Mouse (Mus musculus): Measurements from ENCODE around the gene Ppip5k2. TPM values are rescaled to one million over a fixed set of nuclear protein-coding genes. Genes with fewer than 3 reads are reported as not detected.

Gene Ppip5k2
- 50.2 and 54.9 TPM in 2 replicates for polyA plus RNA-seq (2014; fragmentation: Nextera tagmentation; extraction: Ambion mirVana)

DNA sequence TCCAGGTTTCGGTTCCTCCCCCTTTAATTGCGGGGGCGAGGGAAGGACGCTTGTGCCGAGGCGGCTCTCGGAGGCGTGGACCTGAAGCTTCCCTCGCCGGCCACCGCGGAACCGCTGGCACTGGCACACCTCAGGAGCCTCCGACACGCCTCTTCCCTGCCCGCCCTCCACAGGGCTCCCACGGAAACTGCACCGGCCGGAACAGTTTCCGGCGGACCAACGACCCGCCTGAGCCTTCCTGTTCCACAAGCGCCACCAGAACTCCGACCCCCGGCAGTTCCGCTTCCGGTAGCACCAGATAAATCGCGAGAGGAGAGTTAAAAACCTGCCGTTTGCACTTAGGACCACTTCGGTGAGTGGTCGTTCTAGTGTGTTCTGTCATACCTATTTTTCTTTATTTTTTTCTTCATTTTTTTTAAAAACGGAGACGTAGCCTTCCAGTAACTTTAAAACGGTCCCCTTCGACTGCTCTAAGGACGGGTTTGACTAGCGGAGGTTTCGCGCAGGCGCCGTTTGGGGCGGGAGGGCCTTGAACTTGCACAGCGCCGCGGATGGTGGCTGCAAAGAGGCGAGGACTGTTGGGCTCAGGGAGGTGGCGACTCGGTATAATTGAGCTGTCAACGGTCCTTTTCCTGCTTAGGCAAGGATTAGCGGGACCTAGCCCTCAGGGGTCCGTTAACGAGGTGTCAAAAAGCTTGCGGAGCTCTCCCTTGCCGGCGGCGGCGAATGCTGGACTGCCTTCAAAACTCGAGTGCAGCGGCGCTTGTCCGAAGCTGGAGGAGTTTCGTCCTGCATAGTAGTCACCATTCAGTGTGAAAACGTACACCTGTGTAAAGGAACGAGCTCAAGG lies at the start of gene Ppip5k2, which contains the start of gene Gin1:
Ppip5k2 (minus strand) TSS at position 508 of the 850 bp plus-strand sequence.
Gin1 (plus strand) TSS at position 269 of the 850 bp plus-strand sequence.
- Histone ChIP-seq H3K27me3 (ENCODE audit: control insufficient read depth, insufficient read depth, low read length) (no peaks in the 10 kb centered on the region), H3K36me3 (ENCODE audit: control insufficient read depth, insufficient read depth, low read length) (no peaks in the 10 kb centered on the region), H3K4me2 (ENCODE audit: low read depth) (peak within 1 kb of the TSS; percentile 67), H3K4me3 (ENCODE audit: low read depth, low read length) (peak within 1 kb of the TSS; percentile 92), H3K9ac (ENCODE audit: low read length) (peak within 1 kb of the TSS; percentile 88), H3K27ac (ENCODE audit: low read depth, low read length) (peak within 1 kb of the TSS; percentile 77), H3K9me3 (ENCODE audit: control insufficient read depth, low read length) (no peaks in the 10 kb centered on the region), H3K4me1 (ENCODE audit: control insufficient read depth, insufficient read depth, low read length) (peaks cover 5% of the 10 kb centered on the region; the same call in 1 of the 2 replicates)
- under 1% methylated on average over 65 of the region's 66 CpGs for WGBS
- ATAC-seq (ENCODE audit: insufficient read depth, low FRiP score, low TSS enrichment) = peak; percentile 99
- peak; percentile 97 for DNase-seq (ENCODE audit: low spot score)

DNA sequence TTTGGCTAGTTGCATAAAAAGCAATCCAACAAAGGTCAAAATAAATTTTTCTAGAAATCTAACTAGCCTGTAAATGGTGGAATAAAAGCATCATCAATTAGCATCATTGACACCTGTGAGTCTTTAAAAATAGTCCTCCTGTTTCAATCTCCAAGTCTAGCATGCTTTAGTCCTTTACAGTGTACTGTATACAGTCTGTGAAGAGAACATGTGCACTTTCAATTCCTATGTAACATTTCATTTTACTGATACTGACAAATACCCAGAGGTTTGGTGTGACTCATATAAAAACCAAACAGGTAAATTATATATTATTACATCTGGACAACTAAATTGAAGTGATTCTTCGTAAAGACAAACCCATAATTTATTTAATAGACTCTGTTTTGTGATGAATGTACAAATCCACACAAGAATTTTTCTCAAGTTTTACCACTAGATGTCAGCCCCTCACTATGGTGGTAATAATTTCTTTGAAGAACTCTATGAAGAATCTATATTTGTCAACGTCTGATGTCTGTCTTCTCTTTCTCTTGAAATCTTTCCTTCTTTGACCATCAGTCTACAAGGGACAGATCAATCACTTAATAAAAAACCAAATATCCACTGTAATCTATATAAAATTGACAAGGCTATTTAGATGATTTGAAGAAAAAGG lies 39.2 kb upstream of the Ppip5k2 start:
- Histone ChIP-seq H3K4me3 (ENCODE audit: low read depth, low read length) (no peak overlapping the region), H3K27ac (ENCODE audit: low read depth, low read length) (no peak overlapping the region), H3K4me2 (ENCODE audit: low read depth) (no peak overlapping the region), H3K36me3 (ENCODE audit: control insufficient read depth, insufficient read depth, low read length) (no peaks in the 10 kb centered on the region), H3K9me3 (ENCODE audit: control insufficient read depth, low read length) (no peaks in the 10 kb centered on the region), H3K9ac (ENCODE audit: low read length) (no peak overlapping the region), H3K4me1 (ENCODE audit: control insufficient read depth, insufficient read depth, low read length) (no peaks in the 10 kb centered on the region), H3K27me3 (ENCODE audit: control insufficient read depth, insufficient read depth, low read length) (no peaks in the 10 kb centered on the region)
- WGBS = 58% methylated on average over 2 of the region's 2 CpGs
- DNase-seq (ENCODE audit: low spot score) = no peak
- ATAC-seq (ENCODE audit: insufficient read depth, low FRiP score, low TSS enrichment) = no peak

DNA sequence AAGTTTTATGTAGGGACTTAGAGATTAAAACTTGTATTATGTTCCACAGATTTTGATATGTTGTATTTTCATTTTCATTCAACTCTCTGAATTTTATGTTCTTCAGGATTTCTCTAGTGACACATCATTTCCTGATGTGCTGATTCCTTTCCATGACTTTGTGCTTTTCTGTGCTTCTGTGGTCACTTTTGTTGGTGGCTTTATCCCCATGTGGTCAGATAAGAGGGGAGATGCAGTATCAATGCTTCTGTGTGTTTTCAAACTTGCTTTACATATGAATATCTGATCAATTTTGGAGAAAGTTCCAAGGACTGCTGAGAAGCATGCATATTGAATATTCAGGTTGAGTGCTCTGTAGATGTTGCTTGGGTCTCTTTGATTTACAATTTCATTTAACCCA lies 34.3 kb upstream of the Ppip5k2 start:
- Histone ChIP-seq H3K4me2 (ENCODE audit: low read depth) (no peak overlapping the region), H3K9me3 (ENCODE audit: control insufficient read depth, low read length) (no peaks in the 10 kb centered on the region), H3K36me3 (ENCODE audit: control insufficient read depth, insufficient read depth, low read length) (no peaks in the 10 kb centered on the region), H3K27ac (ENCODE audit: low read depth, low read length) (no peak overlapping the region), H3K27me3 (ENCODE audit: control insufficient read depth, insufficient read depth, low read length) (no peaks in the 10 kb centered on the region), H3K4me3 (ENCODE audit: low read depth, low read length) (no peak overlapping the region), H3K4me1 (ENCODE audit: control insufficient read depth, insufficient read depth, low read length) (no peaks in the 10 kb centered on the region), H3K9ac (ENCODE audit: low read length) (no peak overlapping the region)
- no peak for ATAC-seq (ENCODE audit: insufficient read depth, low FRiP score, low TSS enrichment)
- no peak for DNase-seq (ENCODE audit: low spot score)

DNA sequence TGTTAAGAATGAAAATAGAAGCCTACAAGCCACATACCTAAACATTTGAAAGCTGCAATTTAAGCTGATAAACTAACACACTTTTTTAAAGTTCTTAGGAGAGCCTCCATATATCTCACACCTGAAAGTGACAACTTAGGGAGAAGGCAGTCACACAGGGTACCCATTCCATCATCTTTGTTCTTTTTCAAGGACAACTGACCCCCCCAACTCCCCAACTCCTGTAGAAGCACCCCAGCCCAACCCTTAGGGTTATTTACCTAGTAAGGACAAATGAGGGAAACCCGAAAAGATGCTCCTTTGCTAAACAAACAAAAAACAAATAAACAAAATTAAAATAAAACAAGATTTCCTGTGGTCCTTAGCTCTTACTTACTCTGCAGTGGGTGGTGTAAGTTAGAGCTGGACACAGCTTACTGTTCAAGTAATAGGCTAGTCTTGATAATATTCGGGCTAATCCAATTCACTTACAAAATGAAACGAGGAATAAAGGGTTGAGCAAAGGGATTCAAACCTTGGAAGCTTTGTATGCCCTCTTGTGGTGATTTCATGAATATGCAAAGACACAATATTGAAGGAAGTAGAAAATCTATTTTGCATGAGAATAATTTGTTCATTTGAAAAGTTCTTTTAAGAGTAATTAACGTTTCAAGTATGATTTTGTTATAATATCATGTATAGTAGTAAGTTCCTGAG lies 32.1 kb upstream of the Ppip5k2 start:
- no peak for DNase-seq (ENCODE audit: low spot score)

DNA sequence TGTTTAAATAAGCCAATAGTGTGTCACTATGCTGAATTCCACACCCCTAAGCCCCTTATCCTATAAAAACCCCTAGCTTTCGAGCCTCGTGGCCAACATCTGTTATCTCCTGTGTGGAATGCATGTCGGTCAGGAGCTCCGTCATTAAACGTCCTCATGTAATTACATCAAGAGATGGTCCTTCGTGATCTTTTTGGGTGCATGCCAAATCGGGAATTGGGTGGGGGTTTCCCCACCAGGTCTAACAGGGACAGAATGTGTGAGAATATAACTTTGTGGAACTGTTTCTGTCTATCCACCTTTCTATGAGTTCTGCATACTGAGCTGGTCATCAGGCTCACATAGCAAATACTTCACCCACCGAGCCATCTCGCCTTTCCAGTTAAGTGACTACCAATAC lies 25.7 kb upstream of the Ppip5k2 start:
- no peak overlapping the region for H3K4me2 ChIP-seq (ENCODE audit: low read depth)
- no peaks in the 10 kb centered on the region for H3K36me3 ChIP-seq (ENCODE audit: control insufficient read depth, insufficient read depth, low read length)
- no peaks in the 10 kb centered on the region for H3K9me3 ChIP-seq (ENCODE audit: control insufficient read depth, low read length)
- no peak overlapping the region for H3K27ac ChIP-seq (ENCODE audit: low read depth, low read length)
- no peaks in the 10 kb centered on the region for H3K27me3 ChIP-seq (ENCODE audit: control insufficient read depth, insufficient read depth, low read length)
- H3K9ac ChIP-seq (ENCODE audit: low read length) = no peak overlapping the region
- H3K4me3 ChIP-seq (ENCODE audit: low read depth, low read length) = no peak overlapping the region
- WGBS = 92% methylated on average over 9 of the region's 9 CpGs
- ATAC-seq (ENCODE audit: insufficient read depth, low FRiP score, low TSS enrichment) (no peak), DNase-seq (ENCODE audit: low spot score) (no peak)
- no peaks in the 10 kb centered on the region for H3K4me1 ChIP-seq (ENCODE audit: control insufficient read depth, insufficient read depth, low read length)

More for the DNA sequence above, 32.1 kb upstream of the Ppip5k2 start:
- no peaks in the 10 kb centered on the region for H3K4me1 ChIP-seq (ENCODE audit: control insufficient read depth, insufficient read depth, low read length)
- H3K9ac ChIP-seq (ENCODE audit: low read length) = no peak overlapping the region
- no peaks in the 10 kb centered on the region for H3K9me3 ChIP-seq (ENCODE audit: control insufficient read depth, low read length)
- no peaks in the 10 kb centered on the region for H3K27me3 ChIP-seq (ENCODE audit: control insufficient read depth, insufficient read depth, low read length)
- no peaks in the 10 kb centered on the region for H3K36me3 ChIP-seq (ENCODE audit: control insufficient read depth, insufficient read depth, low read length)
- ATAC-seq (ENCODE audit: insufficient read depth, low FRiP score, low TSS enrichment) = no peak
- H3K4me2 ChIP-seq (ENCODE audit: low read depth) = no peak overlapping the region
- WGBS = 61% methylated on average over 4 of the region's 4 CpGs
- H3K27ac ChIP-seq (ENCODE audit: low read depth, low read length) = no peak overlapping the region
- H3K4me3 ChIP-seq (ENCODE audit: low read depth, low read length) = no peak overlapping the region

DNA sequence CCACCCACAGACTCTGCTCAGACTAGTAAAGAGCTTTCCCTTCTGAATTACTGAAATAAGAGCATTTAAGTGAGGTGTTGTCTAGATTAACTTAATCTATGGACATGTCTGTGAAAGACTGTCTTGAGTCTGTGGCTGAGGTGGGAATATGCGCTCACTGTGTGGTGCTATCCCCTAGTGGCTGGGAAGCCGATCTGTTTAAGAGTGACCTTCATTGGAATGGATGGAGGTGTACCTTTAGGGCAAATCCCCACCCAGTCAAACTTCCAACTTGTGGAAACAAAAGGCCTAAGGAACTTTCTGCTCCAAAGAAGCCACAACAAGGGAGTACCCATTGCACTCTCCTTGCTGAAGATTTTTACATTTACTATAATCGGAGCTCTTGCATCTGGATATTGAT lies 23.9 kb upstream of the Ppip5k2 start:
- H3K9me3 ChIP-seq (ENCODE audit: control insufficient read depth, low read length) = no peaks in the 10 kb centered on the region
- no peaks in the 10 kb centered on the region for H3K4me1 ChIP-seq (ENCODE audit: control insufficient read depth, insufficient read depth, low read length)
- H3K27ac ChIP-seq (ENCODE audit: low read depth, low read length) = no peak overlapping the region
- H3K4me3 ChIP-seq (ENCODE audit: low read depth, low read length) = no peak overlapping the region
- 89% methylated on average over 3 of the region's 3 CpGs for WGBS
- H3K4me2 ChIP-seq (ENCODE audit: low read depth) = no peak overlapping the region
- H3K27me3 ChIP-seq (ENCODE audit: control insufficient read depth, insufficient read depth, low read length) = no peaks in the 10 kb centered on the region
- H3K36me3 ChIP-seq (ENCODE audit: control insufficient read depth, insufficient read depth, low read length) = no peaks in the 10 kb centered on the region
- no peak for DNase-seq (ENCODE audit: low spot score)
- H3K9ac ChIP-seq (ENCODE audit: low read length) = no peak overlapping the region
- ATAC-seq (ENCODE audit: insufficient read depth, low FRiP score, low TSS enrichment) = no peak

DNA sequence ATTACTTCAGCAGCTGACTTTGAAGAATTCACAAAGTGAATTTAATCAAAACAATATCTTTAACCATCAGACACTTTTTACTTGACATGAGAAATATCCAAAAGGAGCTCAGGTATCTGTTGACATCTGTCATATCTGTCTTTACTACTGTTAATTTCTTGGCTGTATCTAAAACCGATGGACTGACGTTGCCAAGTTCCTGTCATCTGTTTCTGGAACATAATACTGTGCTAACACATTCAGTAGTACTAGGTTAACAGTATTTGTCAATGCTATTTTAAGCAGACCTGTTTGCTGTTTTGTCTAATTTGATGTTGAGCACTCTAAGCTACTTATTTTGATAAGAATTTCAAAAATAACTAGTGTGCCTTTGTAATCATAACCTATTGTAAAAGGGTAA lies 18.3 kb upstream of the Ppip5k2 start:
- no peak overlapping the region for H3K9ac ChIP-seq (ENCODE audit: low read length)
- no peak overlapping the region for H3K27ac ChIP-seq (ENCODE audit: low read depth, low read length)
- no peak overlapping the region for H3K4me2 ChIP-seq (ENCODE audit: low read depth)
- no peaks in the 10 kb centered on the region for H3K36me3 ChIP-seq (ENCODE audit: control insufficient read depth, insufficient read depth, low read length)
- WGBS = 92% methylated on average over 2 of the region's 2 CpGs
- no peaks in the 10 kb centered on the region for H3K4me1 ChIP-seq (ENCODE audit: control insufficient read depth, insufficient read depth, low read length)
- H3K9me3 ChIP-seq (ENCODE audit: control insufficient read depth, low read length) = no peaks in the 10 kb centered on the region
- no peak overlapping the region for H3K4me3 ChIP-seq (ENCODE audit: low read depth, low read length)
- no peak for DNase-seq (ENCODE audit: low spot score)
- no peaks in the 10 kb centered on the region for H3K27me3 ChIP-seq (ENCODE audit: control insufficient read depth, insufficient read depth, low read length)
- no peak for ATAC-seq (ENCODE audit: insufficient read depth, low FRiP score, low TSS enrichment)

DNA sequence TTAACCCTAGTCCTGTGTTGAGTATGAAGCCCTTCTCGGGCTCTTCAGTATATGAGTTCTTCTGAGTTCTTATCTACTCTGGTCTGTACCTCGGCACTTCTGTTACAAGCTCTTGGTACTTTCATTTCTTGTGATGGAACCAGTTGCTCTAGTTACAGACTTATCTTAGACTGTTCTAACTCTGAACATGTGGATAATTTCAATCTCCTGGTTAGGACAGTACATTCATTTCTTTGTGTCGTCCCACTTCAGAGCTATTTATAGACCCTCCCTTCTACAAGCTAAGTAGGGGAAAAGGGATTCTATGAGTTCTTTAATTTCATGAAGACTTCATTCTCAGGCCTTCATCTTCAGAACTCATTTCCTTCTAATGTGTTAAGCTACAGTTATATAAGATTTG lies 17.5 kb upstream of the Ppip5k2 start:
- Histone ChIP-seq H3K9me3 (ENCODE audit: control insufficient read depth, low read length) (no peaks in the 10 kb centered on the region), H3K4me2 (ENCODE audit: low read depth) (no peak overlapping the region), H3K27me3 (ENCODE audit: control insufficient read depth, insufficient read depth, low read length) (no peaks in the 10 kb centered on the region), H3K9ac (ENCODE audit: low read length) (no peak overlapping the region), H3K4me3 (ENCODE audit: low read depth, low read length) (no peak overlapping the region), H3K4me1 (ENCODE audit: control insufficient read depth, insufficient read depth, low read length) (no peaks in the 10 kb centered on the region), H3K36me3 (ENCODE audit: control insufficient read depth, insufficient read depth, low read length) (no peaks in the 10 kb centered on the region), H3K27ac (ENCODE audit: low read depth, low read length) (no peak overlapping the region)
- WGBS = 92% methylated on average over 3 of the region's 3 CpGs
- DNase-seq (ENCODE audit: low spot score) = no peak
- ATAC-seq (ENCODE audit: insufficient read depth, low FRiP score, low TSS enrichment) = no peak

All from neural tube, embryonic 11.5 days (tissue).